Mouse (Mus musculus) heart, postnatal 36 days (tissue): ENCODE results near the gene Slc2a3. TPM values are rescaled to one million over a fixed set of nuclear protein-coding genes. Genes with fewer than 3 reads are reported as not detected.
"Not testable (repeated sequence)": the region's sequence is repeated elsewhere in the genome, so short reads cannot be mapped to it uniquely, and the experiment has no call there.

Experiments
- DNase-seq, 2 experiments: peaks; one replicate each; pipeline ENCODE4 v3.0.0; 2021 to 2022
- intact Hi-C: fragments of 180-260 bp; cut with DNase I; formaldehyde crosslinking; loops from one replicate; pipeline ENCODE4 v1.15.1; 2025
- total RNA-seq, 2 experiments: library from RNA; stranded (reverse); gene quantifications; 2 replicates each; pipeline ENCODE4 v1.2.3; 2021

Gene Slc2a3
- total RNA-seq, 2 experiments from 2014 or later: 1.6 to 2.0 TPM

- intact Hi-C loops: not testable (repeated sequence)
These were observed 83.2 kb downstream of the Slc2a3 start for GRCm38 (mm10) chr6:122718224-122718623.

GRCm38 (mm10) chr6:122715886-122716285 is 85.6 kb downstream of the Slc2a3 start:
- no peak for DNase-seq
- intact Hi-C loops: no loop called here

More at GRCm38 (mm10) chr6:122718224-122718623, 83.2 kb downstream of the Slc2a3 start:
- not testable (repeated sequence) for DNase-seq

GRCm38 (mm10) chr6:122714707-122715365 is 86.6 kb downstream of the Slc2a3 start:
- DNase-seq: no peak
- intact Hi-C loops: no loop called here

GRCm38 (mm10) chr6:122713116-122713515 is 88.3 kb downstream of the Slc2a3 start:
- DNase-seq, intact Hi-C loops: not testable (repeated sequence)

GRCm38 (mm10) chr6:122711455-122711854 is 90.0 kb downstream of the Slc2a3 start:
- DNase-seq: no peak
- intact Hi-C loops: no loop called here

- no peak for DNase-seq
- intact Hi-C loops: no loop called here
These were observed 92.6 kb downstream of the Slc2a3 start for GRCm38 (mm10) chr6:122708826-122709225.

- intact Hi-C loops: no loop called here
- DNase-seq: no peak
These were observed 94.2 kb downstream of the Slc2a3 start, which contains the start of gene Nanog for GRCm38 (mm10) chr6:122707036-122707800. Nanog (plus strand) TSS chr6:122707489.

- intact Hi-C loops: no loop called here
- DNase-seq: no peak
These were observed 95.1 kb downstream of the Slc2a3 start for GRCm38 (mm10) chr6:122706337-122706840.

GRCm38 (mm10) chr6:122703706-122704105 is 97.7 kb downstream of the Slc2a3 start:
- no peak for DNase-seq
- intact Hi-C loops: no loop called here

- no peak for DNase-seq
- intact Hi-C loops: no loop called here
These were observed 98.2 kb downstream of the Slc2a3 start for GRCm38 (mm10) chr6:122703251-122703650.

GRCm38 (mm10) chr6:122702480-122703124 is 98.8 kb downstream of the Slc2a3 start:
- intact Hi-C loops: no loop called here
- DNase-seq: peak; percentile 13 to 16

- no peak for DNase-seq
- intact Hi-C loops: no loop called here
These were observed 99.6 kb downstream of the Slc2a3 start for GRCm38 (mm10) chr6:122701816-122702215.

- intact Hi-C loops, DNase-seq: not testable (repeated sequence)
These were observed 101.8 kb downstream of the Slc2a3 start for GRCm38 (mm10) chr6:122699628-122700027.

GRCm38 (mm10) chr6:122695398-122695797 is 106.0 kb downstream of the Slc2a3 start:
- no peak for DNase-seq
- intact Hi-C loops: no loop called here

GRCm38 (mm10) chr6:122690082-122690481 is 111.4 kb downstream of the Slc2a3 start:
- DNase-seq: no peak
- intact Hi-C loops: no loop called here

GRCm38 (mm10) chr6:122689411-122690055 is 111.9 kb downstream of the Slc2a3 start:
- intact Hi-C loops: no loop called here
- no peak for DNase-seq

GRCm38 (mm10) chr6:122686709-122687108 is 114.7 kb downstream of the Slc2a3 start:
- intact Hi-C loops: no loop called here
- no peak for DNase-seq

- DNase-seq: no peak
- intact Hi-C loops: no loop called here
These were observed 118.8 kb downstream of the Slc2a3 start for GRCm38 (mm10) chr6:122682646-122683045.
